Mouse (Mus musculus): Measurements from ENCODE around the gene Unc5a.
A peak's percentile ranks its signal among the peaks of the same experiment; 100 is the strongest.

Gene Unc5a

DNA sequence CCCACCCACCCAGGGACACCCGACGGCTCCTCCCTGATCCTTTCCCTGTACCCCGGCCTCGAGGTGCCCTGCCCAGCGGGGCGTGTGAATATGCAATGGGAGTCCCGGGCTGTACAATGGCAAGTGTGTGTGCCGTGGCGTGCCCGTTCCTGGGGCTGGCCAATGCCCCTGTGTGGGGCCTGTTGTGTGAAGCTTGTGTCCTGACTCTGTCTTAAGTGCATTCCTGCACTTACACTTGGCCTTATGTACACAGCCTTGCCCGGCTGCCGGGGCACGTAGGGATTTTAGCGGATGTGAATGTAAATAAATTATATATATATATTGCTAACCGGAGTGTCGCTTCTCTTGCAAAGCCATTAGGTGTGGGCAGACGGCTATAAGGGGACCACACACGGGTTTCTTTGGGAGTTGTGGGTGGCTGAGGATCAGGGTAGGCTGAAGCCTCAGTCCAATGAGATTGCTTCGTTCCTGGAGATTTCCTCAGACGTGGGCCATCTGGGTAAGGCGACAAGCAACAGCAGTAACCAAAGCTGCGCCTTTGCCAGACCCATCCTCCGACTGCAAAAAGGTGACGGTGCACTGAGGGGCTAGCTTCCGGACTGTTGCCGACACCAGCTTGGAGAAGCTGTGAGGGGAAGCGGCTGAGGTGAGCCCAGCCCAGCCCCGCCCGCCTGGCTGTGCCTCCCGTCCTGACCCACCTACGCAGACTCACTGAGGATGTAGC is 56.6 kb downstream of the Unc5a start:
- no peak for DNase-seq

DNA sequence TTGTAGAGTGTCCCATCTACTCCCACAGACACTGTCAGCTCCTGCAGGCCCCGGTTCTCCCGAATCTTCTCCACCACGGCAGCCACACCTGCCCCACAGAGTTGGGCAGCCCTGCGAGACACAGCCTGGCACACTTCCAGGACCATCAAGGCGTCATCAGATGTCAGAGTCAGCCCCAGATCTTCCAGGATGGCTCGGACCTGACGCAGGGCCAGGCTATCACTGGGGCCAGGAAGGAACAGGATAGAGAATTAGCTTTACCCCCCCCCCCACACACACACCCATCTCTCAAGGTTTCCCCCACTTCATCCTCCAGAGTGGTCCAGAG is 57.2 kb downstream of the Unc5a start:
- no peak for DNase-seq

DNA sequence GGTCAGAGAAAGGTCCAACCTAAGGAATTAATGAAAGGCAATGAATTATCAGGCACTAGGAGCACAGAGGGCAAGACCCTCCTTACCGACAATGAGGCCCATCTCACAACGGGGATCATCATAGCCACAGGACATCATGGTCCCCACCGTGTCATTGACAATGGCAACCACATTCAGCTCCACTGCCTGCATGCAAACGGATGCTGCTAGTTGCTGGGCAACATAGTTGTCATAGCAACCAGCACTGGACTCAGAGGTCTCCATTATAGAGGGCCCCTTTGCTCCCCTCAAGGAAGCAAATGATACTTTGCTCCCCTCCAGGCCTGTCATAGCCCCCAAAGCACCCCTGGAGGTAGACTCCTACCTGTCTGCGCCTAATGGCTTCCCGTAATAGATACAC is 59.4 kb downstream of the Unc5a start:
- no peak for DNase-seq

DNA sequence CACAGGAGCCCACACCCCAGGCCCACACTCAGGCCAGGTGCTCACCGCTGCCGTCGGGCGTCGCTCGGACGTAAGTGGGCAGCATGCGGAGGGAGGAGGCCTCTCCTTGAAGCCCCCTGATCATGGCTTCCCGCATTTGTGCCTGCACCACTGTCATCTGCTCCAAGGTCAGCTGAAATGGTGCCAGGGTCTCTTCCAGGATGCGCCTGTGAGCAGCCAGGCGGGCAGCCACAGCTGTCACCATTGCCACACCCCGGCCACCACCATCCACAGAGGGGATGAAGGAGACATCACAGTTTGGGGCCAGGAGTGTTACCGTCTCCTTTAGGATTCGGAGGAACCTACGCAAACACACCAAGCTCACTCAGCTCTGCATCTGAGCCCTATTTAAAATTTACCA is 61.9 kb downstream of the Unc5a start:
- no peak for DNase-seq

DNA sequence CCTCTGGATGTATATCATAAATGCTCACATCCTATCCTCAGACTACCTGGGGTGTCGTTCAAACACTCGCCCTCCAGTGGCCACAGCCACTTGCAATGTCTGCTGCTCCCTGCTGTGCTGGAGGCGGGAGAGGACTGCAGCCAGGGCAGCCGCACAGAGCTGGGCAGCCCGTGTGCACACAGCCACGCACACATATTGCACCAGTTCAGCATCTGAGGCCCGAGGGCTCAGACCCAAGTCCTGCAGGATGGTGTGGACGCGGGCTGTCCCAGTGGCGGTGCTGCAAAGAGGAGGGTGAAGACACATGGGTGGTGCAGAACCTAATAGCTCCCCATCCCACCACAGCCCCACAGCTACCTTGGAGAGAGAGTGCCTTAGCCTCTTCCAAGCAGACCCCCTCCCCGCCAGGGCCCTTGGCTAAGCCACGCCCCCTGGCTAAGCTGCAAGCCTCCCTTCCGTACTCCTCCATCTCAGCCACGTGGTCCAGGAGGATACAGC is 62.8 kb downstream of the Unc5a start:
- no peak for DNase-seq

DNA sequence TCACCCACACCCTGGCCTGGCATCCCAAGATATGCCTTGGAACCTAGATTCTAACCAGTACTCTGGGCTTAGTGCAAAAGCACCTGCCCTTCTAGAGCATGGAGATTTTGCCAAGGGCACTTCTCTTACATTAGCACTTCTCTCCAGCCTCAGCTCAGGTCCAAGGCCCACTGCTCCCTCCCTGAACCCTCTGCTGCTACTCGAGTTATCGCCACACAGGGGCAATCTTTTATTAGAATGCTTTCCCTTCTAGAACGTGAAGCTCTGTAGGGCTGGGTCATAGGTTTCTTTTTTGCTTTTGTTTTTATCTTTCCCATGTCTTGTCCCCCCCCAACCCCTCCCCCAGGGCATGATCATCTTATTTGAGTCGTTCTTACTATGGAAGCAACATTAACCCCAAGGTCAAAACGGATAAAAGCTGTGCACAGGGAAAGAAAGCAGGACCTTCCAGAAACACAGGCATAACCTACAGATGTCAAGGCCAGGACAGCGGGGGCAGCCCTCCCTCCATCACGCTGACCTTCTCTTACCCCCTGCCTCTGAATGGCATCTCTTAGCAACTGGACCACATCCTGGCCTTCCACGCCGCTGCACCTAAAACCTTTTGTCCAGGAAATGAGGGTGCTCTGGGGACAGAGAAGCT is 64.6 kb downstream of the Unc5a start:
- DNase-seq, result peak in 1 of 2 experiments; percentile 15

DNA sequence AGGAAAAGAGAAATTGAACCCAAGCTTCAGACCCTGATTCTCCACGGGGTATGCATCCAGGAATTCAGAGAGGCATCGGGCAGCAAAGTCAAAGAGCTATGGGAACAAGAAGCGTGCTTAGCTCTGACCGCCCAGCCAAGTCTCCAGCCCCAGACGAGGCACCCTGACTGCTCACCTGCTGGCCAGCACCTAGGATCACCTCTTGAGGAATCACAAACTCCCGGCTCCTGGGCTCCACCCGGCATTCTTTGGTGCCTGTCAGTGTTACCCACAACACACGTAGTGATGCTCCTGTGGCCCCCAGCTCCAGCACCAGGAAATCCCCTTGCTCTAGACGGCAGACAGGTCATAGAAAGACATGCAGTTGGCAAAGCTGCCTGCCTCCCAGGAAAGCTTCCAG is 65.2 kb downstream of the Unc5a start:
- DNase-seq, result no peak

DNA sequence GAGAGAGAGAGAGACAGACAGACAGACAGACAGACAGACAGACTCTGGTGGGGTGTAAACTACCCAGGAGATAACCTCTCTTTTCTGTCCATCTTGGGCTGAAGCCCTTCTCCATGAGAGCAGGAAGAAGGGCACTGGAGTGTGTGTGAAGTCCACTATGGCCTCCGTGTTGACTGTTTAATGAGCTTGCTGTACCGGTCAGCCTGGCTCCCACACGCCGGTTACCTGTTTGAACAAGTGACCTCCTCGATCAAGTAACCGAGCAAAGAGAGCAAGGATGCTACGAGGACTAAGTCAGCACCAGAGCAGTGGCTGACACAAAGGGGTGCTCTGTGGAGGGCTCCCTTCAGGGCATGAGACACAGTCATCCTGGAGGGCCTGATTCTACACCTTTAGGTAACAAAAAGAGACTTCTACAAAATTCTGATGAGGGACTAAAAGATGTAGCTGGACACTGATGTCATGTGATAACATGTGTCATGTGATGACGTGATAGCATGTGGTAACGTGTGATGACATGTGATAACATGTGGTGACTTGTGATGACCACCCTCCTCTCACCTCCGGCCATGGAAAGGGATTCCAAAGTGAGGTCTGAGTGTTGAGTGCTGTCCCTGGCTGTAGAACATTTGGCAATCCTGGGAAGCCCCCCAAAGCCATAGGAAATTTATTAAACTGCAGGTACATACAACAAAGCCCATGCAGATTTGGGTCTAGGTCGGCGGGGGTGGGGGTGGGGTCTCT is 68.1 kb downstream of the Unc5a start:
- no peak for DNase-seq

DNA sequence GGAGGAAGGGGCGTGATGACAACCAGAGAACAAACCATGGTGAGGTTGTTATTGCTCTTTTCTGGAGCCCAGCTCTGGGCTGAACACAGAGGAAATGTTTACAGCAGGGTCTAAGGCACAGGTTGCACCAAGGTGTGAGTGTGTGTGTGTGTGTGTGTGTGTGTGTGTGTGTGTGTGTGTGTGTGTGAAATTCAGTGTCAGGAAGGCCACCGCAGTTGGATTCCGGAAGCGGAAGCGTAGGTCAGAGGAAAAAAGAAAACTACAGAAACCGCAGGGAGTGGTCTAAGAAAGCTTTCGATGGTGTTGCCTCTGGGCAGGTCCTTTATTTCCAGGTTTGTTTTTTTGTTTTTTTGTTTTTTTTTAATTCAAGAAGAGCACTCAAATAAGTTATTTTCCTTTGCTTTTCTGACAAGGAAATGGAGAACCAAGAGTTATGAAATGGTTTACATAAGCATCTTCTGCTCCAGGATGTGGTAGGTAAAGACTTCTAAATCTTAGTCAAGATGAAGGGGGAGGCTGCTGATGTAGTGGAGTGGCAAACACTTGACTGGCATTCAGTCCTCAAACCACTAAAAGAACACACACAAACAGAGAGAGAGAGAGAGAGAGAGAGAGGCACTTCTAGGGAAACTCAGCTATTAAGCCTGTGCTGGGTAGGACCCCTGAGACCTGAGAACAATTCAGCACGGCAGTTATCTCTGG is 68.8 kb downstream of the Unc5a start:
- DNase-seq, result no peak

DNA sequence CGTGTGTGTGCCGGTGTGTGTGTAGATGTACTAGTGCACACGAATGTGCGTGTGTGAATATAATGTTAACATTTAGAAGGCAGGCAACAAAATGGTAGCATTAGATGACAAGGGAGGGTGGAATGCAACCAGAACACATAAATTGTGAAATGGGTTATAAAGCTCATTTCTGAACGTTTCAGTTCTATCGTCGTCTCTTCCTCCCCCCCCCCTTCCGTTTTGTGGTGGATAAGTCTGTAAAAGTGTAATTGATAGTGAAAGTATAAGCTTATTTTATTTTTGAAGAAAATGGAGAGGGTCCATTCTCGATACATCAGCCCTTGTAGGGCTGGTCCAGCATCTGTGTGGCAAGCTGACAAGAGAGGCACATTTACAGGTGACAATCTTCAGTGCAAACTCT is 69.5 kb downstream of the Unc5a start:
- DNase-seq, result no peak

DNA sequence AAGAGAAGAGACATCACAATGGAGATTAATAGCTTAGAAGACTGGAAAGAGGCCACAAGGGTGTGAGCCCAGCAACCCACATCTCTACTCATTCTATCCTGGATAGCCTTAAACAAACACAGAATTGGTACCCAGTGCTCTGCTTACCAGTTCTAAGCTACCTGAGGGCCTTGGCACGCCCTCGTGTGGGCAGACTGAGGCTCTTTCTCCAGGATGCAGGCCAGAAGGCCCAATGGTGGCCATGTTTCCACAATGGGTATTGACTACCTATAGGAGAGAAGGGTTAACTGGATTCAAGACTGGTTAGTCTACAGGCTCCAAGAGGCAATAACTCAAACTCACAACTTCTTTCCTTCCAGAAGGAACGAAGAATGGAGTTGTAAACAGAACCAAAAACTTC is 70.0 kb downstream of the Unc5a start:
- no peak for DNase-seq

DNA sequence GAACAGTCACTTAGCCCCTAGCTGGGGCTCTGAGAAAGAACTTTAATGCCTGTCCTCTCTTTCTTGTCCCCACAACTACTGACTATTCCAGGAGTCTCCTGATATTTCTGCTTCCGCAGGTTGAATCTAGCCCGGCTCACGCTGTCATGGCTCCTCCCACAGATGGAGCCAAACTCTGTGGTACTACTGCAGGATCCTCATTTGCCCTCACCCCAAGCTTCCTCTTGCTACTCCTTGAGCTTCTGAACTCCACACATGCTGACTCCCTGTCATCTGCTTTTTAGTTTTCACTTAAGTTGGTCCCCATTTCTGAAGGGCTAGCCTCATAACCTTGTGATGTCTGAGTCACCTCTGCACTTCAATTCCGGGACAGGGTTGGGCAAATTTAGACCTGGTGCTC is 70.8 kb downstream of the Unc5a start:
- no peak for DNase-seq

DNA sequence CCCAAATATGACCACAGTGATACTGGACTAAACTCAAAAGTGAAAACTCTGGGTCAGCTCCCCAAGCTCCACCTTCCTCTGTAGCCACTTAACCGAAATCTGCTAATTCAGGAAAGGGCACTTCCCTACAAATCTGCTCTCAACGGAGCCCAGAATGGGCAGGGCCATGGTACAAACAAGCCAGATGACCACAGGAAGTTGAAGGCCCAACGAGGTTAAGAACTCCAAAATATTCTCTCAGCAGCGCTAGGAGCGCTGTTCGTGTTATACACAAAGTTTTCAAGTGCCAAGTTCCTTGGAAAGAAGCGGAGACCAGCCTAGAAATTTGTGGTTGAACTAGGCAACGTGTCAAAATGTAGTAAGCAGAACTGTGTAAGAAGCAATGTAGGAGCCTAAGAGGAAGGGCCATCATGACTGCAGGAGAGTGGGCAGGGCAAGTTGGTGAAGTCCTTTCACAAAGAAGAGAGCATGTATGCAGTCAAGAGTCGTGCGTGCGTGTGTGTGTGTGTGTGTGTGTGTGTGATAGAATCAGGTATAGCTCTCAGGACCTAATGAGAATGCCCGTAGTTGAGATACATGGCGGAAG is 72.1 kb downstream of the Unc5a start, which contains the start of gene Hk3:
TSS of gene Hk3 (minus strand) at position 192 of the 586 bp plus-strand sequence.
- no peak for DNase-seq

DNA sequence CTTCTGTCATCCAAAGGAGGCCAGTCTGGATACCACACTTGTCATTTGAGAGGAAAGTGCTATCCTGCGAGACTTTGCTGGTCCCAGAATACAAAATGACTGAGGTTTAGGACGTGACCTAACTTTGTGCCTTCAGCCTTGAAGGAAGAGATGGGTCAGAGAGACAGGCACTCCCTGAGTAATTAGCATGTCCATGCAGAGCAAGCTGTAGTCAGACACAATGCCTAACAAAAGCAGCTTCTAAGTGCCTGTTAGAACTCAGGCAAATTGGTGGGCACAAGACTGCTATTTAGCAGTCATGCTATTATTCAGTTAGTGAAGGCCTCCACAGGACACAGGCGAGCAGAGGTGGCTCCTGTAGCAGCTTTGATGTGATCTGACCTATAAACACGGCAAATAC is 73.0 kb downstream of the Unc5a start:
- DNase-seq, result no peak

DNA sequence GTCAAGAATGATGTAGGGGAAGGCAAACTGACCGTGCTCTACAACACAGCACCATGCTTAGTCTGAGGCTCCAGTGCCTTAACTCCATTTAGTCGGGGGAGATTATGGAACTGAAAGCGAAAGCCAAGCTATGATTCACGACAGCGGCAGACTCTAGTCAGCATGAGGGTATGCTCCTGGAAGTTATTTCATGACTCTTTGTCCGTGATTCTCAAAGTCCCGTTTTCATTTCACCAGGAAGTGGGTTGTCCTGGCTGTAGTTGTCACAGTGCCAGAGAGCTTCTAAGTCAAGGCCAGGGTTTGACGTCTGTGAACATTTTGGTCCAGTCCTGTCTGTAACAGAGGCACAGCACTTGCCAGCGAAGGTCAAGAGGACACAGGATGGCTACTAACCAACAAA is 73.5 kb downstream of the Unc5a start:
- peak; percentile 37 to 40 for DNase-seq

DNA sequence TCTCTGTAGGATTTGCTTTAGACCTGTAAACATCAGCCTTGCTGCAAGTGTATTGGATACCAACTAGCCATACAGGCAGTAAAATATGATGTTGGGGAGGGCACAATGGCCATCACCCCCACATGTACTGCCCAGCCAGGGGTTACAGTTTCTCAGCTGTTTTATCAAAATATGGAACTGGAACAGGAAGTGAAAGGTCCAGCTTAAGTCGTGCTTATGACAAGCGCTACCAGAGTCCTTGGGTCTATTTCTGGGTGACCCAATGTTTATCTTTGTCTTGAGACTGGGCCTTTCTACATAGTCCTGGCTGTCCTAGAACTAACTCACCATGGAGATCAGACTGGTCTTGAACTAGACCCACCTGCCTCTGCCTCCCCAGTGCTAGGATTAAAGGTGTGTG is 75.0 kb downstream of the Unc5a start:
- no peak for DNase-seq

DNA sequence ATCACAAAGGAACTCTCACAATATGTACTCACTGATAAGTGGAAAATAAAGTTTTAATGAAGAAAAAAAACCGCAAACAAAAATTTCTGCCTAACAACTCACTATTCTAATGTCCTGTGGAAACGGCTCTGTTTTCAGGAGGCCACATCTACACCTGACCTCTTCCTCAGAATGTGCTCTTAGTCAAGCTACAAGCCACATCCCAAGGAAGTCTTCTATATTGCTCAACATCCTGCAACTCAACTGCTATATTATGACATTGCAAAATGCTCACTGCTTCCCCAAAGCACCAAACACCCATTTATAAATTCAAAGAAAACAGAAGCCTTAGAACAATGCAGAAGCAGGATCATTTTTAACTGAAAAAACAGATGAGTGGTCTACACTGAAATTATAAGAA is 90.8 kb downstream of the Unc5a start:
- DNase-seq, result no peak

DNA sequence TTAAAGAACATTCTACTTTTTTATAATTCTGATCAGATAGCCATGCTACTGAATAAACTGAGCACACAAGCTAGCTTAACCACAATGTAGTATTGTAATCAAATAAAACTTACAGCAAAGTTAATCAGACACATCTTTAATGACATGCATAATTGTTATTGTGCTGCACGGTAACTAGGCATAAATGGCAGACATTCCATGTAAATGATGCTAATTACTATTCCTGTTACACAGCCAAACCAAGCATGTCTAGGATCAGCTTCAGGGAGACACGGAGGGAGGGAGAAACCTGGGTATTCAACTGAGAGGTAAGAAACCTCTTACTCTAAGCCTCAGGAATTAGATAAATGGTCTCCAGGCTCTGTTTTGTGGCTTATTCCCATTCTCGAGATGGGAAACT is 98.5 kb downstream of the Unc5a start:
- DNase-seq, result no peak

All from B cell, adult 2 months (primary cell).